23 mouse cellular contexts compared by ENCODE assay signal in the genomic region with DNA sequence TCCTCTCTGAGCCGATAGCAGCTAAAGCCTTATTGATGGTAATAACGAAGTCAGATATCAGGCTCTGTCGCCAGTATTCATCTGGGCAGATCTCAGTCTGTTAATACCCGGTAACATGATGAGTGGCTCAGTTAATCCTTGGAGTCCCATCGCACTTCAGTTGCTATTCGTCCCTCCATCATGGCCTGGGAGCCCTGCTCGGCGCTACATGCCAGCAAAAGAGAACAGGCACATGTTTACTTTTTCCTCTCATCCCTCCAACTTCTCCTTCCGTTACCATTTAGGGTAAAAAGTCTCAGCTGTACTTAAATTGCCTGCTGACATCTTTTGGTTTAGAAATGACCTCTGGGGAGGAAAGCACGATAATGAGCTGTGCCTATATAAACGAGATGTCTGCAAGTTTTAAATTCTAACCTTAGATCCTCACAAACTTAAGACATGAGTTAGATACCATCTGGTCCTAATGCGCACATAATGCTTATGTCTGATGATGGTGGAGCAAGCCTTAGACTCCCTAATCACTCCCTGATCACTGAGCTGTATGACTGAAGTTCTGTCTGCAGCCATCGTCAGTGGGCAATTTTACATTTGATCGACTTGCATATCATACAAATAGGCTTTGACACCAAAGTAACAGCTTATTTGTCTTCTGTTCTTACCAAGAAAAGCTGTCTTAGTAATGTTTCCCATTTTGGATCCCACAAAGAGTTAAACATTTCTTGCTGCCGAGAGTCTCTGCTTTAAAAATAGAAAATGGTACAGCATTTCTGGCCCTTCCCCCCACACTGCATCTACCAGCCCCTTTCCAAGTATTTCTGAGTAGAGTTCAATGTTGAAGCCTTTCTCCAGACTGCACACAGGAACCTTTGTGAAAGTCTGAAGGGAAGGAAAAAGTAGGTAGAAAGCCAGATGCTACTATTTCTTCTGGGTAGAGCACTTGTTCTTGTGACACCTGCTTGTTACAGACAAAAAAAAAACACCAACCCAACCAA. TPM values are rescaled to one million over a fixed set of nuclear protein-coding genes. Genes with fewer than 3 reads are reported as not detected.
DNase-seq lines count a peak whose midpoint lies in the region; ATAC-seq and TF ChIP-seq lines count a peak whose summit lies in the region.
"Had no signal": no experiment of that assay in that cellular context is flagged by ENCODE, and none has a peak within 500 bp of the region (broad histone marks: within the 10 kb centered on the region; RNA-seq: fewer than 3 reads in every experiment).

No protein-coding gene starts in this region.

- H3K27me3 ChIP-seq in embryonic facial prominence, embryonic 11.5 days (ENCODE audit: control insufficient read depth, insufficient read depth, low read length): no peaks in the 10 kb centered on the region
- H3K27me3 ChIP-seq in embryonic facial prominence, embryonic 10.5 days (replicated peaks; ENCODE audit: low read depth, poor library complexity, severe bottlenecking): no peaks in the 10 kb centered on the region
- H3K27me3 ChIP-seq in lung, embryonic 14.5 days (ENCODE audit: insufficient read depth, low read length): no peaks in the 10 kb centered on the region
- no peaks in the 10 kb centered on the region for H3K27me3 ChIP-seq in heart, embryonic 13.5 days (replicated peaks)
- no peaks in the 10 kb centered on the region for H3K27me3 ChIP-seq in midbrain, embryonic 13.5 days
- H3K27me3 ChIP-seq: embryonic facial prominence, embryonic 15.5 days; limb, embryonic 13.5 days; megakaryocyte, embryonic 14.5 days; neural tube, embryonic 13.5 days had no signal

- DNase-seq in embryonic facial prominence, embryonic 11.5 days (ENCODE audit: low spot score): peak; percentile 23
- no peak for DNase-seq in embryonic facial prominence, embryonic 10.5 days (ENCODE audit: low spot score)
- DNase-seq in lung, embryonic 14.5 days: peak; percentile 68
- DNase-seq in lung, adult 2 months: no peak
- DNase-seq in retina, postnatal 1 day: peak; percentile 41
- DNase-seq in thymus, postnatal 4 days: no peak
- DNase-seq: adrenal gland, postnatal 36 days; cerebellum, postnatal 14 days; kidney, adult 11 months; kidney, postnatal 14 days; layer of hippocampus, adult 9-11 months; right cerebral cortex, postnatal 4 days; thymus, postnatal 14 days had no signal

- H3K9ac ChIP-seq in embryonic facial prominence, embryonic 11.5 days (replicated peaks; ENCODE audit: low read length): no peak overlapping the region
- H3K9ac ChIP-seq in lung, embryonic 14.5 days: no peak overlapping the region
- H3K9ac ChIP-seq in heart, embryonic 13.5 days: 0 out of 2 replicates have a peak overlapping the region, but pooled peaks have one; percentile 47
- H3K9ac ChIP-seq in midbrain, embryonic 13.5 days (replicated peaks): no peak overlapping the region
- H3K9ac ChIP-seq: embryonic facial prominence, embryonic 15.5 days; hindbrain, embryonic 14.5 days; limb, embryonic 13.5 days; neural tube, embryonic 13.5 days had no signal

- no peak for ATAC-seq in embryonic facial prominence, embryonic 11.5 days (replicated peaks; ENCODE audit: insufficient number of reproducible peaks, low FRiP score, low TSS enrichment, low read depth)
- ATAC-seq in lung, embryonic 14.5 days (ENCODE audit: insufficient read depth): peak; percentile 76
- no peak for ATAC-seq in heart, embryonic 13.5 days (ENCODE audit: extremely low read depth, insufficient number of reproducible peaks, low FRiP score, low TSS enrichment)
- no peak for ATAC-seq in midbrain, embryonic 13.5 days
- ATAC-seq: activated CD4-positive, CD25-positive, alpha-beta regulatory T cell, adult 4 months had no signal

- no peak overlapping the region for H3K4me3 ChIP-seq in embryonic facial prominence, embryonic 11.5 days (ENCODE audit: low read depth, low read length)
- no peak overlapping the region for H3K4me3 ChIP-seq in embryonic facial prominence, embryonic 10.5 days
- H3K4me3 ChIP-seq in lung, embryonic 14.5 days (ENCODE audit: low read depth, low read length): no peak overlapping the region
- no peak overlapping the region for H3K4me3 ChIP-seq in lung, adult 2 months (replicated peaks; ENCODE audit: extremely low read depth, low read depth, low read length)
- H3K4me3 ChIP-seq in heart, embryonic 13.5 days: peak overlapping the region; percentile 6; the same call in 1 of the 2 replicates
- H3K4me3 ChIP-seq in midbrain, embryonic 13.5 days (replicated peaks): no peak overlapping the region
- H3K4me3 ChIP-seq: embryonic facial prominence, embryonic 15.5 days; limb, embryonic 13.5 days; megakaryocyte, embryonic 14.5 days; neural tube, embryonic 13.5 days had no signal

- no peaks in the 10 kb centered on the region for H3K9me3 ChIP-seq in embryonic facial prominence, embryonic 11.5 days (replicated peaks; ENCODE audit: control insufficient read depth, low read length)
- H3K9me3 ChIP-seq in embryonic facial prominence, embryonic 10.5 days: no peaks in the 10 kb centered on the region
- H3K9me3 ChIP-seq in lung, embryonic 14.5 days (ENCODE audit: low read depth, low read length): no peaks in the 10 kb centered on the region
- no peaks in the 10 kb centered on the region for H3K9me3 ChIP-seq in heart, embryonic 13.5 days
- H3K9me3 ChIP-seq in midbrain, embryonic 13.5 days: no peaks in the 10 kb centered on the region
- H3K9me3 ChIP-seq: embryonic facial prominence, embryonic 15.5 days; limb, embryonic 13.5 days; megakaryocyte, embryonic 14.5 days; neural tube, embryonic 13.5 days had no signal

- TF ChIP-seq POLR2A in lung, adult 2 months (IDR thresholded peaks at IDR 0.05; ENCODE audit: borderline replicate concordance, extremely low read depth, low read depth, low read length): no peak

- no peaks in the 10 kb centered on the region for H3K4me1 ChIP-seq in embryonic facial prominence, embryonic 11.5 days (ENCODE audit: control insufficient read depth, insufficient read depth, low read length)
- H3K4me1 ChIP-seq in embryonic facial prominence, embryonic 10.5 days: peaks cover 12% of the 10 kb centered on the region
- H3K4me1 ChIP-seq in lung, embryonic 14.5 days (ENCODE audit: insufficient read depth): peaks cover 10% of the 10 kb centered on the region; the same call in 1 of the 2 replicates
- no peaks in the 10 kb centered on the region for H3K4me1 ChIP-seq in lung, adult 2 months (ENCODE audit: control insufficient read depth, insufficient read depth, low read length)
- peaks cover 24% of the 10 kb centered on the region for H3K4me1 ChIP-seq in heart, embryonic 13.5 days
- no peaks in the 10 kb centered on the region for H3K4me1 ChIP-seq in midbrain, embryonic 13.5 days (replicated peaks)
- H3K4me1 ChIP-seq: embryonic facial prominence, embryonic 15.5 days; neural tube, embryonic 13.5 days had no signal

- H3K27ac ChIP-seq in embryonic facial prominence, embryonic 11.5 days (replicated peaks; ENCODE audit: low read depth, low read length): no peak overlapping the region
- H3K27ac ChIP-seq in embryonic facial prominence, embryonic 10.5 days (replicated peaks): no peak overlapping the region
- peak overlapping the region; percentile 69 for H3K27ac ChIP-seq in lung, embryonic 14.5 days (ENCODE audit: low read depth)
- peak overlapping the region; percentile 84 for H3K27ac ChIP-seq in heart, embryonic 13.5 days (replicated peaks)
- no peak overlapping the region for H3K27ac ChIP-seq in midbrain, embryonic 13.5 days
- H3K27ac ChIP-seq: embryonic facial prominence, embryonic 15.5 days; hindbrain, embryonic 14.5 days; limb, embryonic 13.5 days; neural tube, embryonic 13.5 days had no signal

- WGBS in embryonic facial prominence, embryonic 11.5 days: 46% methylated on average over 15 of the region's 15 CpGs
- WGBS in embryonic facial prominence, embryonic 10.5 days: 63% methylated on average over 15 of the region's 15 CpGs
- WGBS in lung, embryonic 14.5 days: 29% methylated on average over 15 of the region's 15 CpGs
- 61% methylated on average over 15 of the region's 15 CpGs for WGBS in lung, adult 2 months
- 53% methylated on average over 15 of the region's 15 CpGs for WGBS in heart, embryonic 13.5 days
- 68% methylated on average over 15 of the region's 15 CpGs for WGBS in midbrain, embryonic 13.5 days

- no peak for TF ChIP-seq CTCF in lung, embryonic 14.5 days (IDR thresholded peaks at IDR 0.05; ENCODE audit: low read depth)
- TF ChIP-seq CTCF in lung, adult 2 months (IDR thresholded peaks at IDR 0.05; ENCODE audit: insufficient read depth, low read length): no peak

- H3K4me2 ChIP-seq in embryonic facial prominence, embryonic 11.5 days (ENCODE audit: low read depth, low read length): no peak overlapping the region
- H3K4me2 ChIP-seq in lung, embryonic 14.5 days: peak overlapping the region; percentile 29
- H3K4me2 ChIP-seq in heart, embryonic 13.5 days: peak overlapping the region; percentile 50
- no peak overlapping the region for H3K4me2 ChIP-seq in midbrain, embryonic 13.5 days (replicated peaks)
- H3K4me2 ChIP-seq: embryonic facial prominence, embryonic 15.5 days; hindbrain, embryonic 14.5 days; limb, embryonic 13.5 days; neural tube, embryonic 13.5 days had no signal

- H3K36me3 ChIP-seq in embryonic facial prominence, embryonic 11.5 days (replicated peaks; ENCODE audit: control insufficient read depth, insufficient read depth, low read depth, low read length): no peaks in the 10 kb centered on the region
- no peaks in the 10 kb centered on the region for H3K36me3 ChIP-seq in embryonic facial prominence, embryonic 10.5 days (replicated peaks)
- H3K36me3 ChIP-seq in lung, embryonic 14.5 days (ENCODE audit: insufficient read depth): no peaks in the 10 kb centered on the region
- no peaks in the 10 kb centered on the region for H3K36me3 ChIP-seq in heart, embryonic 13.5 days
- no peaks in the 10 kb centered on the region for H3K36me3 ChIP-seq in midbrain, embryonic 13.5 days
- H3K36me3 ChIP-seq: embryonic facial prominence, embryonic 15.5 days; limb, embryonic 13.5 days; neural tube, embryonic 13.5 days had no signal

RNA-seq across cellular contexts. Expression of a gene that starts 29.7 kb away (rescaled TPM):
- polyA plus RNA-seq in embryonic facial prominence, embryonic 11.5 days (2014; fragmentation: Nextera tagmentation; extraction: Ambion mirVana): not detected in 2 replicates
- not detected in 2 replicates for polyA plus RNA-seq in embryonic facial prominence, embryonic 10.5 days (2016; fragmentation: Nextera tagmentation; extraction: Ambion mirVana)
- not detected in 2 replicates for polyA plus RNA-seq in lung, embryonic 14.5 days (2014; fragmentation: Nextera tagmentation; extraction: Ambion mirVana)
- polyA plus RNA-seq in lung, adult 2 months (2012; rRNA removed): not detected in 2 replicates
- polyA plus RNA-seq in heart, embryonic 13.5 days (2015; fragmentation: Nextera tagmentation; extraction: Ambion mirVana): not detected in 2 replicates
- polyA plus RNA-seq in midbrain, embryonic 13.5 days (2015; fragmentation: Nextera tagmentation; extraction: Ambion mirVana): 0.30 and 0.32 TPM in 2 replicates
- polyA plus RNA-seq: activated CD4-positive, CD25-positive, alpha-beta regulatory T cell, adult 4 months; forebrain, embryonic 11.5 days; limb, embryonic 13.5 days; liver, embryonic 16.5 days; neural tube, embryonic 13.5 days had no signal

RNA-seq across cellular contexts. Expression of a gene that starts 41.1 kb away (rescaled TPM):
- polyA plus RNA-seq in embryonic facial prominence, embryonic 11.5 days (2014; fragmentation: Nextera tagmentation; extraction: Ambion mirVana): 92.4 and 111 TPM in 2 replicates
- polyA plus RNA-seq in embryonic facial prominence, embryonic 10.5 days (2016; fragmentation: Nextera tagmentation; extraction: Ambion mirVana): 87.2 and 88.3 TPM in 2 replicates
- polyA plus RNA-seq in lung, embryonic 14.5 days (2014; fragmentation: Nextera tagmentation; extraction: Ambion mirVana): 87.8 and 92.9 TPM in 2 replicates
- 6.6 and 13.4 TPM in 2 replicates for polyA plus RNA-seq in lung, adult 2 months (2012; rRNA removed)
- 63.3 and 69.4 TPM in 2 replicates for polyA plus RNA-seq in heart, embryonic 13.5 days (2015; fragmentation: Nextera tagmentation; extraction: Ambion mirVana)
- 58.4 and 61.9 TPM in 2 replicates for polyA plus RNA-seq in midbrain, embryonic 13.5 days (2015; fragmentation: Nextera tagmentation; extraction: Ambion mirVana)

RNA-seq across cellular contexts. Expression of a gene that starts 41.5 kb away (rescaled TPM):
- polyA plus RNA-seq in embryonic facial prominence, embryonic 11.5 days (2014; fragmentation: Nextera tagmentation; extraction: Ambion mirVana): 6.0 TPM in 2 replicates
- polyA plus RNA-seq in embryonic facial prominence, embryonic 10.5 days (2016; fragmentation: Nextera tagmentation; extraction: Ambion mirVana): 4.8 and 7.1 TPM in 2 replicates
- 6.0 and 7.7 TPM in 2 replicates for polyA plus RNA-seq in lung, embryonic 14.5 days (2014; fragmentation: Nextera tagmentation; extraction: Ambion mirVana)
- 0.65 and 7.8 TPM in 2 replicates for polyA plus RNA-seq in lung, adult 2 months (2012; rRNA removed)
- 3.7 and 4.5 TPM in 2 replicates for polyA plus RNA-seq in heart, embryonic 13.5 days (2015; fragmentation: Nextera tagmentation; extraction: Ambion mirVana)
- 3.5 and 5.3 TPM in 2 replicates for polyA plus RNA-seq in midbrain, embryonic 13.5 days (2015; fragmentation: Nextera tagmentation; extraction: Ambion mirVana)
- polyA plus RNA-seq: activated CD4-positive, CD25-positive, alpha-beta regulatory T cell, adult 4 months had no signal

Comparison
In these comparisons a context has a peak if more than half of its experiments do, and no peak if none do; other contexts are left out.
1. DNase-seq: peak in embryonic facial prominence, embryonic 11.5 days (single experiment), lung, embryonic 14.5 days (single experiment) and retina, postnatal 1 day (single experiment); none in embryonic facial prominence, embryonic 10.5 days (single experiment), lung, adult 2 months (single experiment) and thymus, postnatal 4 days (single experiment).
2. H3K27ac ChIP-seq: peak in lung, embryonic 14.5 days (single experiment) and heart, embryonic 13.5 days (single experiment); none in embryonic facial prominence, embryonic 11.5 days (single experiment), embryonic facial prominence, embryonic 10.5 days (single experiment) and midbrain, embryonic 13.5 days (single experiment).
3. H3K4me2 ChIP-seq: peak in lung, embryonic 14.5 days (single experiment) and heart, embryonic 13.5 days (single experiment); none in embryonic facial prominence, embryonic 11.5 days (single experiment) and midbrain, embryonic 13.5 days (single experiment).